Mouse (Mus musculus) granulocyte monocyte progenitor cell, adult 5-6 weeks (primary cell): ENCODE data around the gene Arhgap6. TPM values are rescaled to one million over a fixed set of nuclear protein-coding genes. Genes with fewer than 3 reads are reported as not detected.

Source experiments
- ATAC-seq: replicated peaks from 2 replicates; pipeline ENCODE4 v1.8.0; 2016; ENCODE audit warnings: mild to moderate bottlenecking, moderate TSS enrichment, inconsistent platforms; ENCODE audit not compliant: poor library complexity, severe bottlenecking
- total RNA-seq, 2 experiments: library from RNA; stranded (forward) in 1 of 2; stranded (reverse) in 1 of 2; fragments of 200-712, 200-1000 nt in 1 of 2; fragments of >200 nt in 1 of 2; fragmentation: Nextera tagmentation in 1 of 2; gene quantifications; 2 replicates each; pipeline ENCODE4 v1.2.3; 2014 to 2017

Arhgap6 gene
- total RNA-seq (2014; fragmentation: Nextera tagmentation) (3.6 and 6.6 TPM in 2 replicates), total RNA-seq (2017) (1.6 and 4.3 TPM in 2 replicates)

GRCm38 (mm10) chrX:168794974-168795858 lies at the start of gene Arhgap6:
Arhgap6 (plus strand) TSS chrX:168795099.
- peak; percentile 56 for ATAC-seq

GRCm38 (mm10) chrX:168747011-168747410 lies 47.9 kb upstream of the Arhgap6 start:
- no peak for ATAC-seq

- ATAC-seq = peak; percentile 41
These were observed 1.3 kb downstream of the Arhgap6 start for GRCm38 (mm10) chrX:168795859-168796848.

- ATAC-seq = peak; percentile 30; the same call in 1 of the 2 replicates
These were observed 9.8 kb downstream of the Arhgap6 start for GRCm38 (mm10) chrX:168804677-168805076.

- ATAC-seq = peak; percentile 99
These were observed 15.8 kb downstream of the Arhgap6 start for GRCm38 (mm10) chrX:168810513-168811265.

GRCm38 (mm10) chrX:168818858-168819257 lies 24.0 kb downstream of the Arhgap6 start:
- ATAC-seq = peak; percentile 95

- 0 out of 2 replicates have a peak, but pooled peaks have one; percentile 17 for ATAC-seq
These were observed 29.3 kb downstream of the Arhgap6 start for GRCm38 (mm10) chrX:168824166-168824565.

- 0 out of 2 replicates have a peak, but pooled peaks have one; percentile 37 for ATAC-seq
These were observed 37.4 kb downstream of the Arhgap6 start for GRCm38 (mm10) chrX:168832343-168832742.

- peak; percentile 48 for ATAC-seq
These were observed 53.2 kb downstream of the Arhgap6 start for GRCm38 (mm10) chrX:168848062-168848461.

- no peak for ATAC-seq
These were observed 79.8 kb downstream of the Arhgap6 start for GRCm38 (mm10) chrX:168874688-168875087.

- ATAC-seq = no peak
These were observed 108.7 kb downstream of the Arhgap6 start for GRCm38 (mm10) chrX:168903557-168903956.

- ATAC-seq = no peak
These were observed 109.2 kb downstream of the Arhgap6 start for GRCm38 (mm10) chrX:168904086-168904485.

GRCm38 (mm10) chrX:168907586-168907985 lies 112.7 kb downstream of the Arhgap6 start:
- no peak for ATAC-seq

- ATAC-seq = peak; percentile 62
These were observed 118.6 kb downstream of the Arhgap6 start for GRCm38 (mm10) chrX:168913519-168913918.

- no peak for ATAC-seq
These were observed 126.0 kb downstream of the Arhgap6 start for GRCm38 (mm10) chrX:168920942-168921341.

- no peak for ATAC-seq
These were observed 137.5 kb downstream of the Arhgap6 start for GRCm38 (mm10) chrX:168932420-168932819.

- peak; percentile 59; the same call in 1 of the 2 replicates for ATAC-seq
These were observed 140.5 kb downstream of the Arhgap6 start for GRCm38 (mm10) chrX:168935447-168935846.

- no peak for ATAC-seq
These were observed 143.0 kb downstream of the Arhgap6 start for GRCm38 (mm10) chrX:168937941-168938340.

GRCm38 (mm10) chrX:168941684-168942083 lies 146.8 kb downstream of the Arhgap6 start:
- no peak for ATAC-seq

GRCm38 (mm10) chrX:168943217-168943616 lies 148.3 kb downstream of the Arhgap6 start:
- ATAC-seq = no peak
